In genomic region chr13:43706387-43706786, GRCm38 (mm10) we compare ENCODE assay signal across 14 mouse cellular contexts.
A peak's percentile ranks its signal among the peaks of the same experiment; 100 is the strongest.
DNase-seq lines count a peak whose midpoint lies in the region; ATAC-seq and TF ChIP-seq lines count a peak whose summit lies in the region.
"Had no signal": no experiment of that assay in that cellular context is flagged by ENCODE, and none has a peak within 500 bp of the region (broad histone marks: within the 10 kb centered on the region; RNA-seq: fewer than 3 reads in every experiment).

No protein-coding gene starts in this region.

- H3K27me3 ChIP-seq in cerebellum, adult 2 months (ENCODE audit: control insufficient read depth, insufficient read depth, low read length), result no peaks in the 10 kb centered on the region
- no peaks in the 10 kb centered on the region for H3K27me3 ChIP-seq in intestine, embryonic 16.5 days (replicated peaks; ENCODE audit: control insufficient read depth, insufficient read depth, low read length)
- H3K27me3 ChIP-seq: embryonic facial prominence, embryonic 15.5 days; heart, embryonic 12.5 days had no signal

- peak overlapping the region; percentile 91 for H3K27ac ChIP-seq in cerebellum, adult 2 months (ENCODE audit: insufficient read depth, low read length)
- no peak overlapping the region for H3K27ac ChIP-seq in intestine, embryonic 16.5 days (ENCODE audit: low read length)
- H3K27ac ChIP-seq: embryonic facial prominence, embryonic 15.5 days had no signal

- H3K4me1 ChIP-seq in cerebellum, adult 2 months (ENCODE audit: control insufficient read depth, insufficient read depth, low read length), result peaks cover 53% of the 10 kb centered on the region
- H3K4me1 ChIP-seq in intestine, embryonic 16.5 days (ENCODE audit: control insufficient read depth, insufficient read depth, low read length), result no peaks in the 10 kb centered on the region
- H3K4me1 ChIP-seq: embryonic facial prominence, embryonic 15.5 days had no signal

- H3K9ac ChIP-seq in intestine, embryonic 16.5 days (ENCODE audit: low read depth, low read length), result no peak overlapping the region
- H3K9ac ChIP-seq: embryonic facial prominence, embryonic 15.5 days; heart, embryonic 12.5 days had no signal

- no peaks in the 10 kb centered on the region for H3K36me3 ChIP-seq in intestine, embryonic 16.5 days (ENCODE audit: control insufficient read depth, insufficient read depth, low read length)
- H3K36me3 ChIP-seq: embryonic facial prominence, embryonic 15.5 days; heart, embryonic 12.5 days had no signal

- TF ChIP-seq CTCF in cerebellum, adult 2 months (IDR thresholded peaks at IDR 0.05; ENCODE audit: borderline replicate concordance, insufficient read depth, low read depth, low read length), result no peak

- no peak overlapping the region for H3K4me2 ChIP-seq in intestine, embryonic 16.5 days (ENCODE audit: low read depth, low read length)
- H3K4me2 ChIP-seq: embryonic facial prominence, embryonic 15.5 days; heart, embryonic 12.5 days had no signal

- peak; percentile 74; the same call in 1 of the 2 replicates for TF ChIP-seq POLR2A in cerebellum, adult 2 months (IDR thresholded peaks at IDR 0.05; ENCODE audit: borderline replicate concordance, insufficient read depth, low read length)

- ATAC-seq in cerebellum, adult (ENCODE audit: insufficient number of reproducible peaks, low FRiP score, low TSS enrichment), result peak; percentile 92
- ATAC-seq in intestine, embryonic 16.5 days, result no peak
- ATAC-seq: lung, postnatal 0 days had no signal

- no peak for DNase-seq in cerebellum, postnatal 4 days (ENCODE audit: low spot score in 2 of 2)
- DNase-seq in layer of hippocampus, adult 18-20 months (ENCODE audit: low spot score in 2 of 2), result peak; percentile 68
- DNase-seq in layer of hippocampus, postnatal 25 days (ENCODE audit: extremely low spot score in 1 of 2, low spot score in 1 of 2), result no peak
- peak; percentile 86 to 94 for DNase-seq in cerebellum, adult 2 months
- peak; percentile 76 for DNase-seq in layer of hippocampus, adult 9-11 months
- DNase-seq in adipocyte (ENCODE audit: low spot score), result no peak
- DNase-seq: adrenal gland, adult 2 months; thymus, adult 18-20 months had no signal

- no peaks in the 10 kb centered on the region for H3K9me3 ChIP-seq in intestine, embryonic 16.5 days (ENCODE audit: control insufficient read depth, low read length)
- H3K9me3 ChIP-seq: embryonic facial prominence, embryonic 15.5 days; heart, embryonic 12.5 days had no signal

- H3K4me3 ChIP-seq in cerebellum, adult 2 months (replicated peaks; ENCODE audit: insufficient read depth, low read depth, low read length), result no peak overlapping the region
- H3K4me3 ChIP-seq in intestine, embryonic 16.5 days (ENCODE audit: low read length), result no peak overlapping the region
- H3K4me3 ChIP-seq: embryonic facial prominence, embryonic 15.5 days; heart, embryonic 12.5 days; myocyte had no signal

- WGBS in cerebellum, adult 2 months, result 4% methylated on average over 4 of the region's 4 CpGs
- 71% methylated on average over 4 of the region's 4 CpGs for WGBS in intestine, embryonic 16.5 days

Comparison
In these comparisons a context has a peak if more than half of its experiments do, and no peak if none do; other contexts are left out.
1. DNase-seq: peak in layer of hippocampus, adult 18-20 months (2 of 2), cerebellum, adult 2 months (2 of 2) and layer of hippocampus, adult 9-11 months (single experiment); none in cerebellum, postnatal 4 days (0 of 2), layer of hippocampus, postnatal 25 days (0 of 2) and adipocyte (single experiment).